Mouse (Mus musculus) liver, postnatal 0 days (tissue): ENCODE measurements around the gene Ubash3b.

Source experiments
- CTCF ChIP-seq: sonication (generic); IDR thresholded peaks from 2 replicates; pipeline ENCODE4 v1.5.1; 2016; ENCODE audit warnings: antibody characterized with exemption, low read depth
- EP300 ChIP-seq: IDR thresholded peaks from 2 replicates; pipeline ENCODE4 v1.6.1; 2016; ENCODE audit warnings: antibody characterized with exemption, low read depth, mild to moderate bottlenecking

GRCm38 (mm10) chr9:41149079-41149676, 12.3 kb downstream of the Ubash3b start:
- TF ChIP-seq CTCF = no peak
- no peak for TF ChIP-seq EP300
